Mouse (Mus musculus) cerebellum, postnatal 36 days (tissue): Measurements from ENCODE around the gene Cpne1.

Experiments
- DNase-seq, 2 experiments: peaks; one replicate each; pipeline ENCODE4 v3.0.0; 2021 to 2022; ENCODE audit warnings: mixed read lengths in 2 of 2

Cpne1 gene

GRCm38 (mm10) chr2:156079183-156079560, 32.6 kb downstream of the Cpne1 start:
- no peak for DNase-seq

- no peak for DNase-seq
These were observed 33.2 kb downstream of the Cpne1 start for GRCm38 (mm10) chr2:156078421-156079182.

- DNase-seq = no peak
These were observed 34.3 kb downstream of the Cpne1 start for GRCm38 (mm10) chr2:156077461-156077860.

GRCm38 (mm10) chr2:156073725-156074124, 38.0 kb downstream of the Cpne1 start:
- DNase-seq = no peak

- DNase-seq = no peak
These were observed 40.5 kb downstream of the Cpne1 start for GRCm38 (mm10) chr2:156071236-156071635.

- DNase-seq = peak; percentile 68 to 72
These were observed 43.8 kb downstream of the Cpne1 start for GRCm38 (mm10) chr2:156067916-156068315.

- DNase-seq = no peak
These were observed 45.6 kb downstream of the Cpne1 start for GRCm38 (mm10) chr2:156066126-156066525.

- peak; percentile 59 to 68 for DNase-seq
These were observed 46.4 kb downstream of the Cpne1 start, which contains the start of gene Spag4 for GRCm38 (mm10) chr2:156065099-156066041. Gene Spag4 (plus strand): TSS chr2:156065175.

GRCm38 (mm10) chr2:156052816-156053215, 58.9 kb downstream of the Cpne1 start, which contains the start of gene Fer1l4:
Gene Fer1l4 (minus strand): TSS chr2:156052947.
- DNase-seq = no peak

GRCm38 (mm10) chr2:156047929-156048328, 63.8 kb downstream of the Cpne1 start:
- no peak for DNase-seq

GRCm38 (mm10) chr2:156042903-156043302, 68.9 kb downstream of the Cpne1 start:
- no peak for DNase-seq

- no peak for DNase-seq
These were observed 72.4 kb downstream of the Cpne1 start for GRCm38 (mm10) chr2:156039390-156039789.

GRCm38 (mm10) chr2:156025482-156025881, 86.3 kb downstream of the Cpne1 start:
- no peak for DNase-seq
